Mouse (Mus musculus): ENCODE data around the gene Tceanc. TPM values are rescaled to one million over a fixed set of nuclear protein-coding genes. Genes with fewer than 3 reads are reported as not detected.

The Tceanc gene
- polyA plus RNA-seq, 1 experiment from 2014 or later = 1.0 TPM

- H3K36me3 ChIP-seq (ENCODE audit: inconsistent target) = no peaks in the 10 kb centered on the region
- WGBS (ENCODE audit: missing documents) = 66% methylated on average over 6 of the region's 6 CpGs
Measured at GRCm38 (mm10) chrX:166453532-166453931, 64.8 kb downstream of the Tceanc start.

More at GRCm38 (mm10) chrX:166453532-166453931, 64.8 kb downstream of the Tceanc start:
- Histone ChIP-seq H3K79me2 (ENCODE audit: inconsistent target) (peaks cover 5% of the 10 kb centered on the region; the same call in 1 of the 2 replicates), H3K27ac (no peak overlapping the region), H3K4me3 (ENCODE audit: inconsistent target) (no peak overlapping the region)

Other genes starting within 250 kb of the Tceanc start
- gene Trappc2, start 78.0 kb downstream of the Tceanc start, polyA plus RNA-seq (2018) = 12.6 to 21.8 TPM (median 18.8 TPM) in 3 replicates
- gene Ofd1, start 77.9 kb downstream of the Tceanc start, polyA plus RNA-seq (2018) = 3.0 to 6.0 TPM (median 5.0 TPM) in 3 replicates
- 28.3 to 106 TPM (median 90.5 TPM) in 3 replicates for gene Rab9, start 38.7 kb downstream of the Tceanc start, polyA plus RNA-seq (2018)
- gene Egfl6, start 67.2 kb upstream of the Tceanc start, polyA plus RNA-seq (2018) = not detected in 3 replicates

Measured in macrophage (primary cell).